Mouse (Mus musculus) heart, embryonic 14.5 days (tissue): Measurements from ENCODE around the gene Adcy7. TPM values are rescaled to one million over a fixed set of nuclear protein-coding genes. Genes with fewer than 3 reads are reported as not detected.
A peak's percentile ranks its signal among the peaks of the same experiment; 100 is the strongest.

ENCODE experiments used
- ATAC-seq: fragments of 200-750 bp; cut with Nextera tagmentation; 2 replicates; pipeline ENCODE4 v1.8.0; 2017; ENCODE audit warnings: low read depth, moderate TSS enrichment; ENCODE audit not compliant: insufficient number of reproducible peaks, insufficient read depth, low FRiP score
- H3K27ac ChIP-seq, 2 experiments: fragments of 200-500 bp in 1 of 2; fragments of 300-500 bp in 1 of 2; sonication (generic) in 1 of 2; replicated peaks in 1 of 2; 2 replicates each; pipeline ENCODE4 v1.5.1; 2012 to 2014; ENCODE audit warnings: low read depth in 2 of 2, low read length in 2 of 2, control low read depth in 1 of 2, mild to moderate bottlenecking in 1 of 2, mixed read lengths in 1 of 2; ENCODE audit not compliant: control insufficient read depth in 1 of 2, insufficient read depth in 1 of 2
- H3K27me3 ChIP-seq: fragments of 300-500 bp; sonication (generic); 2 replicates; pipeline ENCODE4 v1.6.1; 2014; ENCODE audit warnings: mild to moderate bottlenecking, low read length, control low read depth; ENCODE audit not compliant: control insufficient read depth, insufficient read depth
- H3K36me3 ChIP-seq: fragments of 300-500 bp; sonication (generic); 2 replicates; pipeline ENCODE4 v1.6.1; 2014; ENCODE audit warnings: mild to moderate bottlenecking, control low read depth, low read length, mixed read lengths; ENCODE audit not compliant: control insufficient read depth, insufficient read depth
- H3K4me1 ChIP-seq, 2 experiments: fragments of 200-500 bp in 1 of 2; fragments of 300-500 bp in 1 of 2; sonication (generic) in 1 of 2; 2 replicates each; pipeline ENCODE4 v1.6.1; 2012 to 2014; ENCODE audit warnings: low read length in 2 of 2, control low read depth in 1 of 2, mixed read lengths in 1 of 2; ENCODE audit not compliant: control insufficient read depth in 2 of 2, insufficient read depth in 2 of 2
- H3K4me2 ChIP-seq: fragments of 300-500 bp; sonication (generic); 2 replicates; pipeline ENCODE4 v1.6.1; 2014; ENCODE audit warnings: mild to moderate bottlenecking, low read length
- H3K4me3 ChIP-seq, 2 experiments: fragments of 200-500 bp in 1 of 2; fragments of 300-500 bp in 1 of 2; sonication (generic) in 1 of 2; 2 replicates each; pipeline ENCODE4 v1.5.1; 2012 to 2014; ENCODE audit warnings: low read length in 2 of 2, mild to moderate bottlenecking in 2 of 2, control low read depth in 1 of 2, low read depth in 1 of 2, moderate library complexity in 1 of 2; ENCODE audit not compliant: control insufficient read depth in 1 of 2, insufficient read depth in 1 of 2
- H3K9ac ChIP-seq: fragments of 300-500 bp; sonication (generic); 2 replicates; pipeline ENCODE4 v1.6.1; 2014; ENCODE audit warnings: mild to moderate bottlenecking, low read length
- H3K9me3 ChIP-seq: fragments of 300-500 bp; sonication (generic); 2 replicates; pipeline ENCODE4 v1.6.1; 2016; ENCODE audit warnings: low read length, control low read depth; ENCODE audit not compliant: control insufficient read depth
- WGBS: fragments of 180-500 bp; shearing (Covaris S2); extraction: QIAGEN DNeasy Blood & Tissue Kit; methylation state at CpG from one replicate; pipeline ENCODE4 v1.1.7; 2014; 5-methylcytosine and 5-hydroxymethylcytosine counted together
- polyA plus RNA-seq: library from polyadenylated mRNA; unstranded; fragments of >200 nt; fragmentation: Nextera tagmentation; extraction: Ambion mirVana; gene quantifications from 2 replicates; pipeline ENCODE4 v1.2.1, GENCODE M21; 2014

Adcy7 gene
- polyA plus RNA-seq, 1 experiment from 2014 or later = 3.2 TPM

DNA sequence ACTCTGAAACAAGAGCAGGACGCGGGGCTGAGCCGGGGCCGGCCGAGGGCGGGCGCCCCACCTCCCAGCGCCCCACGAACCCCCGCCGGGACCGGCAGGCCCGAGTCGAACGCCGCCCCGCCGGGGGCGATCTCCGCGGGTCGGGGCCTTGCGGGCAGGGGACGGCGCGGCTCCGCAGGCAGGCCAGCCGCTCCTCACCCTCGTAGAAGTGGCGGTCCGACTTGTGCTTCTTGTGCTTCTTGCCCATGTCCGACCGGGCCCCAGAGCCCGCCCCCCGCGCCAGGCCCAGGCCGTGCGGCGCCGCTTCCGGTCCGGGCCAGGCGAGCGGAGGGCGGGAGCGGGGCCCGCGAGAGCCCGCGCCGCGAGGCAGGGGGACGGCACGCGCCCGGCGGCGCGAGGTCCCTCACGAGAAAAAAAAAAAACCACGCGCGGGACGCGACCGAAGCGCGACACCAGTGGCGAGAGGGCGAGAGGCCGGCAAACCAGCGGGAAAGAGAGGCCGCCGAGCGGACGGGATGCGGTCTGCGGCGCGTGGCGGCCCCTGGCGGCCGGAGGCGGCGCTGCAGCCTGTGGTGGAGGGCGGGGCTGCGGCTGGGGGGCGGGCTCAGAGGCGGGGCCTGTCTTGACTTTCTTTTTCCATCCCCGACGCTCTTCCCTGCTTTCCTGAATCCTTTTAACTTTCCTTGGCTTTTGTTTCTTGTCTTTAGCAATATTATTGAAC, 89.7 kb downstream of the Adcy7 start, which contains the start of gene Brd7:
Gene Brd7, minus strand, starts transcription at position 487 of the 721 bp plus-strand sequence.
- WGBS = under 1% methylated on average over 88 of the region's 91 CpGs
- Histone ChIP-seq H3K27ac (peak within 1 kb of the TSS; percentile 85 to 90), H3K27me3 (no peaks in the 10 kb centered on the region), H3K9me3 (no peaks in the 10 kb centered on the region), H3K36me3 (peaks cover 27% of the 10 kb centered on the region), H3K9ac (peak within 1 kb of the TSS; percentile 99), H3K4me1 (peaks cover 4 to 20% of the 10 kb centered on the region in 2 experiments), H3K4me2 (peak within 1 kb of the TSS; percentile 92), H3K4me3 (peak within 1 kb of the TSS; percentile 92 to 99)
- ATAC-seq = peak; percentile 85

DNA sequence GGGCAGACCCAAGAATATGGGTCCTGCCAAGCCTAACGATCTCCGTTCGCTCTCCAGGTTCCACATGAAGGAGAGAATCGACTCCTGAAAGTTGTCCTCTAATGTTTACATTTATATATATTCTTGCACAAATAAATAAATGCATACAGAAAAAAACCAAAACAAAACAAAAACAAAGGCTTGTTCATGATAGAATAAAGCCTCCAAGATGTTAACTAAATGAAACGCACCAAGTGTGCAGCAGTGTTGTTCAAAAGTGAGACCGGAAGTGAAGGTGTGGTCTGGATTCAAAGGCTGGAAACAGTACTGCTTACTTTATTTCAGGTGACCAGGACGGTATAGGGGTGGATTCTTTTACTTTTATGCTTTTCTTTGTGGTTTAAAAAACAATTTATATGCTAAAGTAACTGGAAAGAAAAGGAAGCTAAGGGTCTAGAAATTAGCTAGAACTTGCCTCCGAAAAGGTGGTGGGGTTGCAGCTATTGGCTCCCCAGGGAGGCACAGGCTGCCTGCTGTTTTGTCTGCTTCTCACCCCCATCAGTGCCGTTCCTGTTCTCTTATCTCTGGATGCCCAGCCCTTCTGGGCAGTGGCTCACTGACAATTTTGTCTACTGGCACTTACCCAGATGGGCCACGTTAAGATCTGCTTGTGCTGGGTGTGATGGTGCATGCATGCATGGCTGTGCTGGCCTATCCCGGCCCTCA, 90.4 kb downstream of the Adcy7 start:
- Histone ChIP-seq H3K4me1 (peaks cover 4 to 20% of the 10 kb centered on the region in 2 experiments), H3K27ac (peak overlapping the region; percentile 46 to 90; a peak in 3 of 4 replicates), H3K9ac (peak overlapping the region; percentile 99), H3K9me3 (no peaks in the 10 kb centered on the region), H3K27me3 (no peaks in the 10 kb centered on the region), H3K4me2 (peak overlapping the region; percentile 92), H3K4me3 (peak overlapping the region; percentile 92 to 99), H3K36me3 (peaks cover 20% of the 10 kb centered on the region)
- no peak for ATAC-seq
- WGBS = 28% methylated on average over 11 of the region's 11 CpGs

DNA sequence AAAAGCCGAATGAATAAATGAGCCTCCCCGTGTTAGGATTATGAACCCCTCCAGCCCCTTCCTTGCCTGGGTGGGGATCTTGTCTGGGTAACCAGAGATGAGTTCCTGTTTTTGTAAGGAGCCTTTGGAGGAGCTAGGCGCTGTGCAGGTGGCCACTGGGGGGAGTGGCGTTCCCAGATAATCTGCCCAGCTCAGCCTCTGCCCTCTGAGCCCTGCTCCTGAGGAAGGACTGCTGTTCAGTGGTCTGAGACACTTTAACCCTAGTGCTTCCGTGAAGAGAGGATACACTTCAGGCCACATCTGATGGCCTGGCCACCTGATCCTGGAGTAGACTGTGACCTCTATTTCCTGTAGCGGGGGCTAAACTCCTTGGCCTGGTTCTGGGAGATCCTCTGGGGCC, 97.0 kb downstream of the Adcy7 start:
- WGBS = 21% methylated on average over 6 of the region's 6 CpGs
- ATAC-seq = no peak
- no peak overlapping the region for H3K4me2 ChIP-seq
- no peaks in the 10 kb centered on the region for H3K27me3 ChIP-seq
- peaks cover 5 to 9% of the 10 kb centered on the region in 2 experiments; a peak in 3 of 4 replicates for H3K4me1 ChIP-seq
- no peaks in the 10 kb centered on the region for H3K36me3 ChIP-seq
- no peaks in the 10 kb centered on the region for H3K9me3 ChIP-seq
- no peak overlapping the region for H3K27ac ChIP-seq
- no peak overlapping the region for H3K9ac ChIP-seq
- H3K4me3 ChIP-seq = no peak overlapping the region

DNA sequence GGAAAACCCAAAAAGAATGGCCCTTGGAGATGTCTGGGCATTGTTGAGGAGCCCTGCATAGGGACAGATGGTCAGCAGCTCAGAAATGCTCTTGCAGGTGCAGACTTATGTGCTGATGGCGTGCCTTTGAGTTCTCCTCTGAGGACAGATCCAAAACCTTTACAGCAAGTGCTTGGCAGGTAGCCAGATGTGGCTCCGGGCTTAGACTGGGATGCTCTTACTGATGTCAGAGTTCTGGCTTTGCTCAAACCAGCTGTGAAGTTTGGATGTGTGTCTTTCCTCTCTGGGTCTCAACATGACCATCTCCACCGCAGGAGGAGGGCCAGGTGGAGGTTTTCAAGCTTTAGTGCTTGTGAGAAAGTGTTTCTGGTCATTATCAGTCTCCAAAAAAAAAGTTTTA, 97.6 kb downstream of the Adcy7 start:
- Histone ChIP-seq H3K9me3 (no peaks in the 10 kb centered on the region), H3K27ac (no peak overlapping the region), H3K36me3 (no peaks in the 10 kb centered on the region), H3K9ac (no peak overlapping the region), H3K4me1 (peaks cover 5 to 9% of the 10 kb centered on the region in 2 experiments; a peak in 3 of 4 replicates), H3K4me3 (no peak overlapping the region), H3K27me3 (no peaks in the 10 kb centered on the region), H3K4me2 (no peak overlapping the region)
- no peak for ATAC-seq
- WGBS = 12% methylated on average over 3 of the region's 3 CpGs

DNA sequence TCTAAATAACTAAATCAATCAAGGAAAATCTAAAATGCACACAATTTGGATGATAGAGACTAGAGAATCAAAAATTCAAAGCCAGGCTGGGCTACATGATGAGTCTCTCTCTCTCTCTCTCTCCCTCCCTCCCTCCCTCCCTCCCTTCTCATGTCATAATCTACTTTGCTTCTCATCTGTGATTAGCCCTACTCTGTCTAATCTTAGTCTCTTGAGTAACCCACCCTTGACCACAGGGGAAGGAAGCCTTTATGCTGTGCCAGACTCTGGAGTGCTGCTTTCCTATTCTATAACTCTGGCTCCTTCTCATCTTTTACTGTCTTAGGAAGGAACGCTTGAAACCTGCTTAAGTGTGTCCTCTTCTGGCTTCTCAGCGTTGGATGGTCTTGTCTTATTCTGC, 99.3 kb downstream of the Adcy7 start:
- Histone ChIP-seq H3K9me3 (no peaks in the 10 kb centered on the region), H3K27ac (no peak overlapping the region), H3K4me3 (no peak overlapping the region), H3K27me3 (0 out of 2 replicates have a peak, but pooled peaks cover 3% of the 10 kb centered on the region), H3K36me3 (no peaks in the 10 kb centered on the region), H3K4me2 (no peak overlapping the region), H3K9ac (no peak overlapping the region), H3K4me1 (peaks cover 5 to 9% of the 10 kb centered on the region in 2 experiments; a peak in 3 of 4 replicates)
- no peak for ATAC-seq
- 91% methylated on average over 2 of the region's 2 CpGs for WGBS

DNA sequence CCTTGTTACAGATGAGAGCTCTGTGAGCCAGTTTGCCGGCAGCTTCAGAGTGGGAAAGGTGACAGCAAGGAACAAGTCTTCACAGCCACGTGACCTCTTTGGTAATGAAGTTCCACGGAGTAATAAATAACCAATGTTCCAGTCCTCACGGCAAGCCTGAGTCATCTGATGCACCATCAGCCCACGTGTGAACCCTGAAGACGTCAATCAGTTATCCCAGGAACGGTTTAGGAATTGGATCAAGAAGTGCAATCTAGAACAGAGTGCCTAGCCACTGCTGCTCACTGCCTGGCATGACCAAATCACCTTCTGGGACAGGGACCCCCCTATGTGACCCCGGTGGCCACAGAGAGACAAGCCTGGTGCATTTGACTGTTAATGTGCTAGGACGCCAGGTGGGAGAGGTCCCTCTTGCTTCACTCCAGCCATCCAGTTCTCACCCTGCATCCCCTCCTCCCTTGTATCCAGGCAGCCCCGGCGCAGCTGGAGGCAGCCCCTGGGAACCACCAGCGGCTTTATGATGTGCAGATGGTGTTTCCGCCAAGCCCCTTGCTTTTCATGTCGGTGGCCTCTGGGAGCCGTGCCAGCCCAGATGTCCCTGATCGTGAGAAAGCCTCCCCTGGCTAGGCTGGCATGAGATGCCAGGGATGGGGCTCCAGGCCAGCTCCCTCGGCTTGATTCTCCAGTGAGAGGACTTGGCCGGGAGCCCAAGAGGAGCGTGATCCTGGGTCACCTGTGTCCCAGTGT, 104.8 kb downstream of the Adcy7 start:
- H3K27ac ChIP-seq = no peak overlapping the region
- H3K4me1 ChIP-seq = peaks cover 5% of the 10 kb centered on the region in 2 experiments; a peak in 3 of 4 replicates
- 52% methylated on average over 19 of the region's 19 CpGs for WGBS
- H3K9ac ChIP-seq = no peak overlapping the region
- H3K4me3 ChIP-seq = no peak overlapping the region
- no peak overlapping the region for H3K4me2 ChIP-seq
- no peak for ATAC-seq
- no peaks in the 10 kb centered on the region for H3K9me3 ChIP-seq
- 0 out of 2 replicates have a peak, but pooled peaks cover 3% of the 10 kb centered on the region for H3K27me3 ChIP-seq
- no peaks in the 10 kb centered on the region for H3K36me3 ChIP-seq
